Mouse (Mus musculus): ENCODE results near the gene Cldn7. TPM values are rescaled to one million over a fixed set of nuclear protein-coding genes. Genes with fewer than 3 reads are reported as not detected.
"Not testable (repeated sequence)": the region's sequence is repeated elsewhere in the genome, so short reads cannot be mapped to it uniquely, and the experiment has no call there.

Cldn7 gene
- total and polyA plus RNA-seq, 3 experiments: 0.31 to 0.36 TPM; not detected in 1

DNA sequence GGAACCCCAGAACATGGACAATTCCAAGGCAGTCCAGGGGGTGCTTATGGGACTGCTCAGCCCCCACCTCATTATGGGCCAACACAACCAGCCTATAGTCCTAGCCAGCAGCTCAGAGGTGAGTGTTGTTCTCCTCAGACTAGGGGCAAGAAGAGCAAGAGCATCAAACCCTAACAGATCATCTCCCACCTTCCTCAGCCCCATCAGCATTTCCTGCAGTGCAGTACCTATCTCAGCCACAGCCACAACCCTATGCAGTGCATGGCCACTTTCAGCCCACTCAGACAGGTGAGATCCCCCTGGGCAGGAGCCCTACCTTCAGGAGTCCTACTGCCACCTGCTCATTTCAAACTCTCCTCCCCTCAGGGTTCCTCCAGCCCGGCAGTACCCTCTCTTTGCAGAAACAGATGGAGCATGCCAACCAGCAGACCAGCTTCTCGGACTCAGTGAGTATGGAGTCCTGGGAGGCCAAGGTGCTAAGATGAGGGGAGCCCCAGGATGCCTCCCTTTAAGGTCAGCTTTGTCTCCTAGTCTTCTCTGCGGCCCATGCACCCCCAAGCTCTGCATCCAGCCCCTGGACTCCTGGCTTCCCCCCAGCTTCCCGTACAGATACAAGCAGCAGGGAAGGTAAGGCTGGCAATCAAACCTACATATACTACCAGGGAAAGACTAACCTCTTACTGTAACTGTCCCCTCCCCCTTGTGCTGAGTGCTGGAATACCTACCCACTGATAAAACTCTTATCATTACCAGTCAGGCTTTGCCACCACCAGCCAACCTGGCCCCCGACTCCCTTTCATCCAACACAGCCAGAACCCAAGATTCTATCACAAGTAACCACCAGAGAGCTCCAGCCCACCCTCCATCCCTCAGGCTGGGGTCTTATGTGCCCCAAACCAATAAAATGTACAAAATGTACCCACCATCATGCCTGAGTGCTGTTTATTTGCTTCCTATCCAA, 48.6 kb upstream of the Cldn7 start (continued):
- TF ChIP-seq POLR2A (IDR thresholded peaks at IDR 0.05; ENCODE audit: control insufficient read depth in 1 of 2, insufficient read depth in 1 of 2, low read depth in 1 of 2, low read length in 2 of 2, poor library complexity in 1 of 2): peak; percentile 23 to 84; a peak in 2 of 4 replicates
- no peak for TF ChIP-seq MAX (IDR thresholded peaks at IDR 0.05; ENCODE audit: low read length)
- TF ChIP-seq ZMIZ1 (IDR thresholded peaks at IDR 0.05; ENCODE audit: low read depth, low read length): peak; percentile 90
- TF ChIP-seq E2F4 (IDR thresholded peaks at IDR 0.05; ENCODE audit: borderline replicate concordance, low read depth, low read length): no peak
- peak; percentile 95 to 96 for TF ChIP-seq EP300 (IDR thresholded peaks at IDR 0.05; ENCODE audit: low read depth in 1 of 2, low read length in 2 of 2)

DNA sequence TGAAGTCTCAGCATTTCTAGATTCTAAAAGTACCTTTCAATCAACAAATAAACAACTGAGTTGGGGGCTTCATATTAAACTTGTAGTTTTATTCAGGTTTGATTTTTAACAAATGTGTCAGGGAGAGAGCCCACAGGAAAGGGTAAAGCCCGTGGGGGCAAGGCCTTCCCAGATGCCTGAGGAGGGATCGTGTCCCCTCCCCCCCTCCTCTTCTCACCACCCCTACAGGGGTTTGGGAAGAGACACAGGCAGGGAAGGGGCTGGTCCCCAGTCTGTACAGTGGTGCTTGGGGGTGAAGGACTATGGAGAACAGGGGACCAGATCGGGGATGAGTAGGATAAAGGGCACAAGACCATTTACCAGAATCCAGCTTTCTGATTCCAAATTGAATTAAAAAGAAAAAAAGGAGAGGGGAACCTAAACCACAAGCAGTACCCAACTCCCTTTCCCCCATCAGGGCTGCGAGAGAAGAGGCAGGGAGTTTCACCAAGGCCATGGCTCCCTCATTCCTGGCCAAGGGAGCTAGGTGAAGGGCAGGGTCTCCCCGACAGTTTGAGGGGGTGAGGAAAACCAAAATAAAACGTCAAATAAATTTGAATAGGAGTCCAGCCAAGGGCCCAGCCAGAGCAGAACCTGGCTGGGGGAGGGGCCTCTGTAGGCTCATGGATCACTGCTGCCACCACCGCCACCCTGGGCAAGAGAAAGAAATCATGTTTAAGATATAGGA, 47.8 kb upstream of the Cldn7 start:
- peak overlapping the region; percentile 74 for H3K27ac ChIP-seq (ENCODE audit: control insufficient read depth, low read depth, low read length)
- peaks cover 4 to 53% of the 10 kb centered on the region in 2 experiments for H3K4me1 ChIP-seq (ENCODE audit: control insufficient read depth in 1 of 2, insufficient read depth in 2 of 2, low read length in 2 of 2)
- DNase-seq (ENCODE audit: low read depth, low spot score): peak; percentile 46
- H3K9ac ChIP-seq (ENCODE audit: control insufficient read depth, low read depth, low read length, poor library complexity, severe bottlenecking): peak overlapping the region; percentile 19
- not testable (repeated sequence) for H3K27me3 ChIP-seq (ENCODE audit: control insufficient read depth in 1 of 2, insufficient read depth in 2 of 2, low read length in 2 of 2); H3K4me3 ChIP-seq (ENCODE audit: control insufficient read depth in 1 of 2, insufficient read depth in 1 of 2, low read depth in 2 of 2, low read length in 2 of 2); H3K9me3 ChIP-seq (replicated peaks; ENCODE audit: insufficient read depth, low read length)
- H3K79me2 ChIP-seq (ENCODE audit: control insufficient read depth, insufficient read depth, low read length, poor library complexity): peaks cover 61% of the 10 kb centered on the region
- peaks cover 22 to 51% of the 10 kb centered on the region in 2 experiments for H3K36me3 ChIP-seq (ENCODE audit: control insufficient read depth in 1 of 2, insufficient read depth in 2 of 2, low read length in 2 of 2)
- TF ChIP-seq SMC3 (IDR thresholded peaks at IDR 0.05; ENCODE audit: low read depth, low read length): 0 out of 2 replicates have a peak, but pooled peaks have one; percentile 5
- TF ChIP-seq CHD1 (IDR thresholded peaks at IDR 0.05; ENCODE audit: low read depth, low read length): peak; percentile 93

DNA sequence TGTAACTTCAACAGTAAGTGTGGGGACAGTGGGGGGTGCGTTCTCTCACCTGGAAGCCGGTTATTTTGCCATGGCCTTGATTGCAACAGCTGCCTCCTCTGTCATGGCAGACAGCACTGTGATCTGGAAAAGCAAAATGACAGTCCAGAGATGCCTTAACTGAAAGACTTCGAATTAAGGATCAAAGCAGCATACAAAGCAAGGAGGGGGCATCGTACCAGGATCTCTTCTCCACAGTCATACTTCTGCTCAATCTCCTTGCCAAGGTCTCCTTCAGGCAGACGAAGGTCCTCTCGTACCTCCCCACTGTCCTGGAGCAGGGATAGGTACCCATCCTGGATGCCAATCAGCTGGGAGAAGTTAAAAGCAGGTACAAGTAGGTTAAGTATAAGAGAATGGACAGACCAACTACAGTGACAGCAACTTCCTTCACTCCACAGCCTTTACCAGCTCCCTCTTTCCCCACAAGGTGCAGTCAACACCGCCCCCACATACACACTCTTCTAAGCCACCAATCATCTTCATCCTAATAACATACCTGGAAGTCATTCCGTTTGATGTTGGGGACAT, 47.1 kb upstream of the Cldn7 start:
- H3K4me1 ChIP-seq (ENCODE audit: control insufficient read depth in 1 of 2, insufficient read depth in 2 of 2, low read length in 2 of 2): peaks cover 4 to 53% of the 10 kb centered on the region in 2 experiments
- TF ChIP-seq E2F4 (IDR thresholded peaks at IDR 0.05; ENCODE audit: borderline replicate concordance, low read depth, low read length): no peak
- peak; percentile 34; the same call in 1 of the 2 replicates for TF ChIP-seq SIN3A (IDR thresholded peaks at IDR 0.05; ENCODE audit: low read length)
- no peak for TF ChIP-seq RAD21 (IDR thresholded peaks at IDR 0.05; ENCODE audit: low read depth, low read length)
- no peak for TF ChIP-seq JUND (IDR thresholded peaks at IDR 0.05; ENCODE audit: low read depth, low read length)
- peak in 1 of 2 experiments; percentile 51; a peak in 2 of 4 replicates for TF ChIP-seq POLR2A (IDR thresholded peaks at IDR 0.05; ENCODE audit: control insufficient read depth in 1 of 2, insufficient read depth in 1 of 2, low read depth in 1 of 2, low read length in 2 of 2, poor library complexity in 1 of 2)
- 0 out of 2 replicates have a peak, but pooled peaks have one; percentile 53 for TF ChIP-seq ZMIZ1 (IDR thresholded peaks at IDR 0.05; ENCODE audit: low read depth, low read length)
- H3K9ac ChIP-seq (ENCODE audit: control insufficient read depth, low read depth, low read length, poor library complexity, severe bottlenecking): peak overlapping the region; percentile 9; the same call in 1 of the 2 replicates
- DNase-seq (ENCODE audit: low read depth, low spot score): no peak
- no peaks in the 10 kb centered on the region for H3K9me3 ChIP-seq (replicated peaks; ENCODE audit: insufficient read depth, low read length)
- peaks cover 22 to 52% of the 10 kb centered on the region in 2 experiments for H3K36me3 ChIP-seq (ENCODE audit: control insufficient read depth in 1 of 2, insufficient read depth in 2 of 2, low read length in 2 of 2)
- H3K27me3 ChIP-seq (ENCODE audit: control insufficient read depth in 1 of 2, insufficient read depth in 2 of 2, low read length in 2 of 2): no peaks in the 10 kb centered on the region
- H3K27ac ChIP-seq (ENCODE audit: control insufficient read depth, low read depth, low read length): peak overlapping the region; percentile 74
- no peak overlapping the region for H3K4me3 ChIP-seq (ENCODE audit: control insufficient read depth in 1 of 2, insufficient read depth in 1 of 2, low read depth in 2 of 2, low read length in 2 of 2)
- H3K79me2 ChIP-seq (ENCODE audit: control insufficient read depth, insufficient read depth, low read length, poor library complexity): peaks cover 61% of the 10 kb centered on the region
